Mouse (Mus musculus) stomach, postnatal 0 days (tissue): ENCODE data around the gene Evc.

Experiments used
- CTCF ChIP-seq: IDR thresholded peaks from 2 replicates; pipeline ENCODE4 v1.5.1; 2016; ENCODE audit warnings: antibody characterized with exemption, low read depth, mild to moderate bottlenecking, moderate library complexity
- EP300 ChIP-seq: optimal IDR thresholded peaks from 2 replicates; pipeline ENCODE3; 2016; ENCODE audit warnings: antibody characterized with exemption

GRCm38 (mm10) chr5:37251596-37251995, 85.1 kb downstream of the Evc start:
- TF ChIP-seq CTCF (no peak), EP300 (no peak)
